In the genomic region with DNA sequence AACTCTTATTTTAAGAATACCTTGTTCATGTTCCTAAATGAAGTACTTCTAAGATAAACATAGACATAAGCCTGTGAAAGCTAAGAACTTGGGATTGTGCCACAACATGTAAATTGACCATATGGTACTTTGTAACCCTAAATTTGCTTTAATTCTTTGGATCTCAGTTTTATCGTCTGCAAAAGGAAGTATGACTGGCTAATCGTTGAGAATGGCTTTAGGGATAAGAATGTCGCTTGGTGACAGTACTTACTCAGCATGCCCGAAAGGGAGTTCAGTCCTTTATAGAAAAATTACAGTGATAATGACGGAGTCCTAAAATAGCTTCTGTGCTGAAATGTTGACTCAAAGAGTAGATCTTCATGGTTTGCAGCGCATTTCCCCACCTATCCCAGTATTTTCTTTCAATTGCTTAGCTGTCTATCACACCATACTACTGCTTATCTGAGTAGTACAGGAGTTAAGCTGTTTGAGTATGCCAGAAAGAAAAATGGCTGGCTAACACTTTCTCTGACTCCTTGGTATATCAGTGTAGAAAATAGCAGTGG, we compare ENCODE assay signal across 24 mouse cellular contexts.
A peak's percentile ranks its signal among the peaks of the same experiment; 100 is the strongest.
DNase-seq lines count a peak whose midpoint lies in the region; ATAC-seq lines count a peak whose summit lies in the region.
"Had no signal": no experiment of that assay in that cellular context is flagged by ENCODE, and none has a peak within 500 bp of the region (broad histone marks: within the 10 kb centered on the region; RNA-seq: fewer than 3 reads in every experiment).

No protein-coding gene starts in this region.

- no peak for DNase-seq in frontal cortex, postnatal 14 days (ENCODE audit: low spot score in 2 of 2)
- no peak for DNase-seq in liver, embryonic 11.5 days (ENCODE audit: low spot score)
- no peak for DNase-seq in liver
- no peak for DNase-seq in cerebellum, adult 11 months
- DNase-seq in MN1 (ENCODE audit: low spot score): no peak
- DNase-seq: adrenal gland, postnatal 14 days; B cell, adult 2 months; cerebellum, postnatal 10 days; heart, adult 18-20 months; heart, postnatal 36 days; kidney, adult 18-20 months; kidney, postnatal 10 days; layer of hippocampus, adult 9-11 months; lung, postnatal 10 days; thymus, postnatal 14 days had no signal

- no peaks in the 10 kb centered on the region for H3K36me3 ChIP-seq in liver, embryonic 11.5 days (ENCODE audit: control insufficient read depth, insufficient read depth, low read length)
- no peaks in the 10 kb centered on the region for H3K36me3 ChIP-seq in erythroblast, embryonic 14.5 days (ENCODE audit: control insufficient read depth)

- peak overlapping the region; percentile 10; the same call in 1 of the 2 replicates for H3K4me2 ChIP-seq in liver, embryonic 11.5 days
- H3K4me2 ChIP-seq: limb, embryonic 15.5 days had no signal

- no peaks in the 10 kb centered on the region for H3K9me3 ChIP-seq in liver, embryonic 11.5 days (ENCODE audit: control insufficient read depth, low read length)
- no peaks in the 10 kb centered on the region for H3K9me3 ChIP-seq in erythroblast, embryonic 14.5 days (ENCODE audit: control insufficient read depth, low read length)
- H3K9me3 ChIP-seq: limb, embryonic 15.5 days; megakaryocyte, embryonic 14.5 days had no signal

- H3K9ac ChIP-seq in liver, embryonic 11.5 days (ENCODE audit: low read depth, low read length): no peak overlapping the region
- H3K9ac ChIP-seq: limb, embryonic 15.5 days had no signal

- peaks cover 5% of the 10 kb centered on the region for H3K4me1 ChIP-seq in liver, embryonic 11.5 days (replicated peaks; ENCODE audit: control insufficient read depth, insufficient read depth, low read length)
- H3K4me1 ChIP-seq in erythroblast, embryonic 14.5 days (ENCODE audit: control insufficient read depth): peaks cover 33% of the 10 kb centered on the region
- H3K4me1 ChIP-seq: limb, embryonic 15.5 days; megakaryocyte, embryonic 14.5 days had no signal

- WGBS in liver, embryonic 11.5 days: 63% methylated on average over 6 of the region's 6 CpGs

- no peak overlapping the region for H3K4me3 ChIP-seq in liver, embryonic 11.5 days (ENCODE audit: low read depth, low read length)
- H3K4me3 ChIP-seq in erythroblast, embryonic 14.5 days (replicated peaks): peak overlapping the region; percentile 14
- H3K4me3 ChIP-seq: limb, embryonic 15.5 days; megakaryocyte, embryonic 14.5 days had no signal

- peak overlapping the region; percentile 63; the same call in 1 of the 2 replicates for H3K27ac ChIP-seq in liver, embryonic 11.5 days (ENCODE audit: low read depth, low read length)
- H3K27ac ChIP-seq: limb, embryonic 15.5 days; stomach, postnatal 0 days had no signal

- H3K27me3 ChIP-seq in liver, embryonic 11.5 days (replicated peaks; ENCODE audit: control insufficient read depth, insufficient read depth, low read length): no peaks in the 10 kb centered on the region
- H3K27me3 ChIP-seq in erythroblast, embryonic 14.5 days (ENCODE audit: control insufficient read depth): no peaks in the 10 kb centered on the region
- H3K27me3 ChIP-seq: limb, embryonic 15.5 days; megakaryocyte, embryonic 14.5 days; Patski had no signal

- peak; percentile 70 for ATAC-seq in frontal cortex, adult (ENCODE audit: low TSS enrichment)
- ATAC-seq in liver, embryonic 11.5 days (replicated peaks; ENCODE audit: low FRiP score): peak; percentile 88
- ATAC-seq in megakaryocyte progenitor cell, adult 5-6 weeks (replicated peaks; ENCODE audit: poor library complexity): peak; percentile 82
- ATAC-seq: activated CD4-positive, CD25-positive, alpha-beta regulatory T cell, adult 4 months; hindbrain, embryonic 16.5 days; Patski had no signal
